Mouse (Mus musculus) olfactory bulb, adult 2 months (tissue): ENCODE data around the gene Ksr1. TPM values are rescaled to one million over a fixed set of nuclear protein-coding genes. Genes with fewer than 3 reads are reported as not detected.

ENCODE experiments used
- H3K27ac ChIP-seq: fragments of 200-500 bp; 2 replicates; pipeline ENCODE4 v1.5.1; 2012; ENCODE audit warnings: low read depth, low read length; ENCODE audit not compliant: insufficient read depth
- H3K4me1 ChIP-seq: fragments of 200-500 bp; 2 replicates; pipeline ENCODE4 v1.6.1; 2012; ENCODE audit warnings: low read length; ENCODE audit not compliant: control insufficient read depth, insufficient read depth
- H3K4me3 ChIP-seq: fragments of 200-500 bp; 2 replicates; pipeline ENCODE4 v1.5.1; 2012; ENCODE audit warnings: mild to moderate bottlenecking, low read depth, low read length, moderate library complexity; ENCODE audit not compliant: insufficient read depth
- CTCF ChIP-seq: fragments of 200-500 bp; IDR thresholded peaks from 2 replicates; pipeline ENCODE4 v1.5.1; 2012; ENCODE audit warnings: low read depth, mild to moderate bottlenecking, low read length, moderate library complexity; ENCODE audit not compliant: insufficient read depth
- POLR2A ChIP-seq: fragments of 200-500 bp; IDR thresholded peaks from 2 replicates; pipeline ENCODE4 v1.6.1; 2012; ENCODE audit warnings: mild to moderate bottlenecking, low read depth, low read length, moderate library complexity; ENCODE audit not compliant: insufficient read depth
- WGBS: fragments of 180-500 bp; shearing (Covaris S2); methylation state at CpG from one replicate; pipeline ENCODE4 v1.1.7; 2018; 5-methylcytosine and 5-hydroxymethylcytosine counted together
- polyA plus RNA-seq: library from polyadenylated mRNA; stranded (reverse); fragments of >200 nt; gene quantifications from 2 replicates; pipeline ENCODE4 v1.2.4, GENCODE M21; 2012; ENCODE audit warnings: low replicate concordance; ENCODE audit not compliant: missing spikeins, insufficient read depth, insufficient read length

Ksr1 gene
- polyA plus RNA-seq, 1 experiment = not detected

DNA sequence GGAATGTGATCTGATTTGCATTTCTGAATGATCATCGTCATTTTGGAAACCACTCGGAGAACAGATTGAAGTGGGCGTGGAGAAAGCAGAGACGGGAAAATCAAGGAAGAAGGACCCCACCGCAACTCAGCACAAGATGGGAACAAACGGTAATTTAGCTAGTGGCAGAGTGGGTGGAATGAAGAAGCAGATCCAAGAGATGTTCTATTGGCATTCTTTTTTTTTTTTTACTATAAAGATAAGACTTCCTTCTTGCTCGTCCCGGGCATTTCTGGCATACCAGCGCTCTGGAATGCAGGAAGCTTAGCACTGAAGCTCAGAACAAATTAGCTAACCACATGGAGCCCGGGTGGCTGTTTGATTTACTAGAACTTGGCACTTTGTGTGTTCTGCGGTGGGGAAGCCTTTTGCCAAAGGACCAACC, 63.2 kb downstream of the Ksr1 start:
- 40% methylated on average over 11 of the region's 11 CpGs for WGBS
- Histone ChIP-seq H3K4me1 (peaks cover 50% of the 10 kb centered on the region), H3K27ac (no peak overlapping the region), H3K4me3 (no peak overlapping the region)
- TF ChIP-seq POLR2A (no peak), CTCF (no peak)

DNA sequence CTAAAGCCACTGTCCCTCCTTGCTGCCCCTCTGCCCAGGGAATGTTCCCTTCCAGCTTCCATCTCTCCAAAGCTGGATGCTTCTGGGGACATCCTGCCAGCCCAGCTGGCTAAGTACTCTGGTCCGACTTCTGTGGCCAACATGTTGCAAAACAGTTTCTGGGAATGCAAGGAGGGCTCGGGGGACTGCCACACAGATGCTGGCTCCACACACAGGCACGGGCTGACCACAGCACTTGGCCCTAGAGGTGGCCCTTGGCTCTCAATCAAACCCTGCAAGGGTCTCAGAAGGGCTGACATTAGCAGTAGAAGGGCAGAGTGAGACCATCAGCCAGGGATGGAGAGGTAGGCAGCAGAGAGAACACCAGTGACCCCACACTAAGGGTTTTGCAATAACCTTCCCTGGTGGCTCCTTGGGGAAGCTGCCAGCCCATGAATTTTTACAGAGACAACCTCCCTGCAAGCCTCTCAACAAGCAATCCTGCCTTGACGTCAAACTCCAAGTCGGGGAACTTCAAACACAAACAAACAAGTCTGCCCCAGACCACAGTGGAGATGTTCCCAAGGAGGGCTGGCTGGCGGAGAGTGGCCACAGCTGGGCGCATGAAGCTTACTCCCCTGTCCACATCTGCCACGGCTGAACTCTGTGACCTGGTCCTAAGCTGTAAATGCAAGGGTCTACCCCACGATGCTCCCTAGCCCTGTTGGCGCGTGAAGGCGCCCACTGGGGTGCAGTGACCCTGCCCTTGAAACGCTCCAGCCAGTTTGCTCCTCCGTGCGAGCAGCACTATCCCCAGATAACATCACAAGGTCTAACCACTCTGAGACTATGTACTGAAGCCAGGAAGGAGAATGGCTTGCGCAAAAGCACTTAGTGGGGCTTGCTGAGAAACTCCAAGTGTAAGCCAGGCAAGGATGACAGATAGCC, 65.0 kb downstream of the Ksr1 start:
- Histone ChIP-seq H3K4me1 (peaks cover 40% of the 10 kb centered on the region), H3K4me3 (no peak overlapping the region), H3K27ac (no peak overlapping the region)
- WGBS = 74% methylated on average over 16 of the region's 16 CpGs
- TF ChIP-seq CTCF = no peak

GRCm38 (mm10) chr11:79080081-79080480, 66.1 kb downstream of the Ksr1 start:
- Histone ChIP-seq H3K4me3 (no peak overlapping the region), H3K27ac (no peak overlapping the region), H3K4me1 (peaks cover 31% of the 10 kb centered on the region)
- WGBS = 61% methylated on average over 6 of the region's 6 CpGs
- TF ChIP-seq CTCF (no peak), POLR2A (no peak)

DNA sequence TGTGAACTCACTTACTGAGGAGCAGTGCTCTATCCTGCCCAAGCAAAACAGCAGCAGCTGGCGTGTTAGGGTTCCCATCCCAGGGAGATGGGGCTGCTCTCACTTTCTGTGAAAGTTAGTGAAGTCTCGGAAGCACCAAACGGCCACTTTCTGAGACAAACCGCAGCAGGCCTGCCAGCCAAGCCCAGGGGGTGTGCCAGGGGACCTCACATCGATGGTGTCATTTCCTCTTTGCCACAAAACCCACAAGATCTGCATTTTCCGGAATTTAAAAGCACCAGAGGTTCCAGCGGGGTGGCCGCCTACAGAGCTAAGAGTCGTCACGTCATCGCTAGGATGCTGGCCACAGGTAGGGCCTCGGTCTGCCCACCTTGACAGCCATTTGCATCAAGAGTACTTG, 69.7 kb downstream of the Ksr1 start:
- H3K27ac ChIP-seq = no peak overlapping the region
- H3K4me3 ChIP-seq = no peak overlapping the region
- H3K4me1 ChIP-seq = peaks cover 30% of the 10 kb centered on the region
- TF ChIP-seq CTCF = no peak
- no peak for TF ChIP-seq POLR2A
- WGBS = 82% methylated on average over 12 of the region's 12 CpGs

GRCm38 (mm10) chr11:79075044-79075443, 71.2 kb downstream of the Ksr1 start:
- Histone ChIP-seq H3K4me1 (peaks cover 35% of the 10 kb centered on the region), H3K4me3 (no peak overlapping the region), H3K27ac (no peak overlapping the region)
- TF ChIP-seq POLR2A (no peak), CTCF (no peak)
- 77% methylated on average over 3 of the region's 3 CpGs for WGBS

DNA sequence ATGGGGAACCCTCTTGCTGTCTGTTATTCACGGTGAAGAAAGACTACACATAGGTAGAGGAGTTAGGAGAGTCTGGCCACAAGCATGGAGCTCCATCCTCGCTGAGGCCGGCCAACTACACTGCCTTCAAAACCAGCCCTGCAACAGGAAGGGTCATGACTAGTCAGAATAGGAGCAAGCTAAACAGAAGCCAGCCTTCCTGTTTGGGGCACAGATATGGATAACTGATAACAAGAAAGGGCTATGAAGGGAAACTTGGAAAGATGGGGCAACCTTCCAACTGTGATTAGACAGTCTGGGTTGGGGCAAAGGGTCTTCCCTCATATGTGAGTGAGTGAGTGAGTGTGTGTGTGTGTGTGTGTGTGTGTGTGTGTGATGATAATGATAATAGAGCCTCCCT, 71.6 kb downstream of the Ksr1 start:
- TF ChIP-seq POLR2A (no peak), CTCF (no peak)
- Histone ChIP-seq H3K27ac (no peak overlapping the region), H3K4me1 (peaks cover 37% of the 10 kb centered on the region), H3K4me3 (no peak overlapping the region)
- WGBS = 96% methylated on average over 3 of the region's 3 CpGs

DNA sequence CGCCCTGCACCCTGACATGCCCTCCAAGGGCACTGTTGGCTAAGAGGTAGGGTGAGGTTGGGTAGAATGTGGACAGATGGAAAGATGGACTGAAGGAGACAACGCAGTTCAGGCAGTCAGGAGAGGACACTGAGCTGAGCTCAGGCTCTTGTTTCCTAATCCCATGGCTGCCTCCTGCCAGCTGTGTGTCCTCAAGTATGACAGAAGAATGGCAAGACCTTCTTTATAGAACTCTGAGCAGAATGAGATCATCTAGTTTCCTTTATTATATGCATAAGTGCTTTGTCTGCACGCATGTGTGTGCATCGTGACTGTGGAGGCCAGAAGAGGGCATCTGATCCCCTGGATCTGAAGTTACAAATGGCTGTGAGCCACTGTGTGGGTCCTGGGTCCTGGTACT, 72.6 kb downstream of the Ksr1 start:
- no peak for TF ChIP-seq POLR2A
- no peak for TF ChIP-seq CTCF
- peaks cover 37% of the 10 kb centered on the region for H3K4me1 ChIP-seq
- WGBS = 89% methylated on average over 4 of the region's 4 CpGs
- H3K4me3 ChIP-seq = no peak overlapping the region
- H3K27ac ChIP-seq = no peak overlapping the region

GRCm38 (mm10) chr11:79072108-79072507, 74.1 kb downstream of the Ksr1 start:
- Histone ChIP-seq H3K4me3 (no peak overlapping the region), H3K27ac (0 out of 2 replicates have a peak overlapping the region, but pooled peaks have one; percentile 8), H3K4me1 (peaks cover 42% of the 10 kb centered on the region)
- WGBS = 56% methylated on average over 8 of the region's 8 CpGs
- TF ChIP-seq CTCF = no peak
- TF ChIP-seq POLR2A = no peak

GRCm38 (mm10) chr11:79071082-79071972, 74.9 kb downstream of the Ksr1 start:
- 52% methylated on average over 7 of the region's 7 CpGs for WGBS
- peaks cover 40% of the 10 kb centered on the region for H3K4me1 ChIP-seq
- TF ChIP-seq CTCF (no peak), POLR2A (no peak)
- no peak overlapping the region for H3K4me3 ChIP-seq
- H3K27ac ChIP-seq = 0 out of 2 replicates have a peak overlapping the region, but pooled peaks have one; percentile 8
